Mouse (Mus musculus): ENCODE measurements around the gene Gm45713. TPM values are rescaled to one million over a fixed set of nuclear protein-coding genes. Genes with fewer than 3 reads are reported as not detected.

The Gm45713 gene
- total and polyA plus RNA-seq, 2 experiments from 2014 or later, result not detected

GRCm38 (mm10) chr7:45092828-45093515 is 43.1 kb downstream of the Gm45713 start:
- DNase-seq, result no peak
- no peak overlapping the region for H3K4me3 ChIP-seq (ENCODE audit: low read depth, low read length)
- no peak for TF ChIP-seq CTCF (IDR thresholded peaks at IDR 0.05; ENCODE audit: low read depth)
- H3K36me3 ChIP-seq (ENCODE audit: insufficient read depth), result no peaks in the 10 kb centered on the region
- H3K4me2 ChIP-seq (ENCODE audit: low read depth), result no peak overlapping the region
- no peak overlapping the region for H3K9ac ChIP-seq
- no peaks in the 10 kb centered on the region for H3K4me1 ChIP-seq (ENCODE audit: insufficient read depth)
- ATAC-seq, result no peak
- no peak overlapping the region for H3K27ac ChIP-seq (ENCODE audit: low read depth, low read length)
- 78% methylated on average over 12 of the region's 12 CpGs for WGBS
- no peaks in the 10 kb centered on the region for H3K9me3 ChIP-seq (ENCODE audit: low read length)
- H3K27me3 ChIP-seq (ENCODE audit: insufficient read depth, low read length), result no peaks in the 10 kb centered on the region

GRCm38 (mm10) chr7:45092048-45092447 is 44.0 kb downstream of the Gm45713 start, which contains the start of gene Rcn3:
Gene Rcn3 (minus strand): TSS chr7:45092221.
- no peak within 1 kb of the TSS for H3K27ac ChIP-seq (ENCODE audit: low read depth, low read length)
- ATAC-seq (peak; percentile 95), DNase-seq (peak; percentile 85)
- H3K36me3 ChIP-seq (ENCODE audit: insufficient read depth), result no peaks in the 10 kb centered on the region
- H3K4me1 ChIP-seq (ENCODE audit: insufficient read depth), result no peaks in the 10 kb centered on the region
- TF ChIP-seq CTCF (IDR thresholded peaks at IDR 0.05; ENCODE audit: low read depth), result no peak
- no peaks in the 10 kb centered on the region for H3K9me3 ChIP-seq (ENCODE audit: low read length)
- H3K4me3 ChIP-seq (ENCODE audit: low read depth, low read length), result peak within 1 kb of the TSS; percentile 38
- peak within 1 kb of the TSS; percentile 62 for H3K4me2 ChIP-seq (ENCODE audit: low read depth)
- H3K27me3 ChIP-seq (ENCODE audit: insufficient read depth, low read length), result no peaks in the 10 kb centered on the region
- under 1% methylated on average over 16 of the region's 16 CpGs for WGBS
- H3K9ac ChIP-seq, result peak within 1 kb of the TSS; percentile 25; the same call in 1 of the 2 replicates

- 15% methylated on average over 35 of the region's 35 CpGs for WGBS
- TF ChIP-seq CTCF (IDR thresholded peaks at IDR 0.05; ENCODE audit: low read depth), result no peak
- H3K27me3 ChIP-seq (ENCODE audit: insufficient read depth, low read length), result no peaks in the 10 kb centered on the region
- peak overlapping the region; percentile 25; the same call in 1 of the 2 replicates for H3K9ac ChIP-seq
- peak overlapping the region; percentile 62 for H3K4me2 ChIP-seq (ENCODE audit: low read depth)
- H3K9me3 ChIP-seq (ENCODE audit: low read length), result no peaks in the 10 kb centered on the region
- DNase-seq (no peak), ATAC-seq (peak; percentile 23)
- no peaks in the 10 kb centered on the region for H3K4me1 ChIP-seq (ENCODE audit: insufficient read depth)
- H3K36me3 ChIP-seq (ENCODE audit: insufficient read depth), result 0 out of 2 replicates have a peak, but pooled peaks cover 6% of the 10 kb centered on the region
- H3K27ac ChIP-seq (ENCODE audit: low read depth, low read length), result no peak overlapping the region
- H3K4me3 ChIP-seq (ENCODE audit: low read depth, low read length), result peak overlapping the region; percentile 38
Observed at GRCm38 (mm10) chr7:45091001-45091990, 44.7 kb downstream of the Gm45713 start.

- peak overlapping the region; percentile 62; the same call in 1 of the 2 replicates for H3K4me2 ChIP-seq (ENCODE audit: low read depth)
- no peak for DNase-seq
- 82% methylated on average over 13 of the region's 13 CpGs for WGBS
Observed at GRCm38 (mm10) chr7:45090251-45090977, 45.6 kb downstream of the Gm45713 start.

GRCm38 (mm10) chr7:45088597-45088996 is 47.4 kb downstream of the Gm45713 start:
- Histone ChIP-seq H3K4me1 (ENCODE audit: insufficient read depth) (no peaks in the 10 kb centered on the region), H3K36me3 (ENCODE audit: insufficient read depth) (0 out of 2 replicates have a peak, but pooled peaks cover 12% of the 10 kb centered on the region), H3K9ac (no peak overlapping the region), H3K4me2 (ENCODE audit: low read depth) (no peak overlapping the region), H3K9me3 (ENCODE audit: low read length) (no peaks in the 10 kb centered on the region), H3K27ac (ENCODE audit: low read depth, low read length) (no peak overlapping the region), H3K27me3 (ENCODE audit: insufficient read depth, low read length) (no peaks in the 10 kb centered on the region), H3K4me3 (ENCODE audit: low read depth, low read length) (no peak overlapping the region)
- DNase-seq (no peak), ATAC-seq (no peak)
- TF ChIP-seq CTCF (IDR thresholded peaks at IDR 0.05; ENCODE audit: low read depth), result no peak
- WGBS, result 97% methylated on average over 17 of the region's 17 CpGs

More at GRCm38 (mm10) chr7:45090251-45090977, 45.6 kb downstream of the Gm45713 start:
- H3K4me3 ChIP-seq (ENCODE audit: low read depth, low read length), result no peak overlapping the region
- H3K4me1 ChIP-seq (ENCODE audit: insufficient read depth), result no peaks in the 10 kb centered on the region
- H3K27me3 ChIP-seq (ENCODE audit: insufficient read depth, low read length), result no peaks in the 10 kb centered on the region
- 0 out of 2 replicates have a peak, but pooled peaks cover 6% of the 10 kb centered on the region for H3K36me3 ChIP-seq (ENCODE audit: insufficient read depth)
- H3K9me3 ChIP-seq (ENCODE audit: low read length), result no peaks in the 10 kb centered on the region
- no peak for TF ChIP-seq CTCF (IDR thresholded peaks at IDR 0.05; ENCODE audit: low read depth)
- no peak overlapping the region for H3K9ac ChIP-seq
- no peak overlapping the region for H3K27ac ChIP-seq (ENCODE audit: low read depth, low read length)
- no peak for ATAC-seq

- Histone ChIP-seq H3K9me3 (ENCODE audit: low read length) (no peaks in the 10 kb centered on the region), H3K4me3 (ENCODE audit: low read depth, low read length) (no peak overlapping the region), H3K27ac (ENCODE audit: low read depth, low read length) (no peak overlapping the region), H3K27me3 (ENCODE audit: insufficient read depth, low read length) (no peaks in the 10 kb centered on the region), H3K9ac (no peak overlapping the region), H3K36me3 (ENCODE audit: insufficient read depth) (0 out of 2 replicates have a peak, but pooled peaks cover 12% of the 10 kb centered on the region), H3K4me2 (ENCODE audit: low read depth) (no peak overlapping the region), H3K4me1 (ENCODE audit: insufficient read depth) (no peaks in the 10 kb centered on the region)
- peak; percentile 20; the same call in 1 of the 2 replicates for TF ChIP-seq CTCF (IDR thresholded peaks at IDR 0.05; ENCODE audit: low read depth)
- ATAC-seq (no peak), DNase-seq (no peak)
- WGBS, result 79% methylated on average over 4 of the region's 4 CpGs
Observed at GRCm38 (mm10) chr7:45086084-45086483, 49.9 kb downstream of the Gm45713 start.
